Mouse (Mus musculus) gastrocnemius, postnatal 36 days (tissue): ENCODE measurements around the gene Gm11564. TPM values are rescaled to one million over a fixed set of nuclear protein-coding genes. Genes with fewer than 3 reads are reported as not detected.
"Not testable (repeated sequence)": the region's sequence is repeated elsewhere in the genome, so short reads cannot be mapped to it uniquely, and the experiment has no call there.

Experiments
- DNase-seq, 2 experiments: peaks; one replicate each; pipeline ENCODE4 v3.0.0; 2022
- intact Hi-C: fragments of 180-260 bp; cut with DNase I; formaldehyde crosslinking; loops from one replicate; pipeline ENCODE4 v1.15.1; 2025
- long read RNA-seq, 2 experiments: library from polyadenylated mRNA; stranded (forward); transcript quantifications; one replicate each; pipeline ENCODE4 v2.0.0; 2021
- total RNA-seq, 2 experiments: library from RNA; stranded (reverse); gene quantifications; 2 replicates each; pipeline ENCODE4 v1.2.3; 2021

Gm11564 gene
- not detected for total RNA-seq
- long read RNA-seq, experiment 1: 0 reads
- long read RNA-seq, experiment 2: 0 reads

DNA sequence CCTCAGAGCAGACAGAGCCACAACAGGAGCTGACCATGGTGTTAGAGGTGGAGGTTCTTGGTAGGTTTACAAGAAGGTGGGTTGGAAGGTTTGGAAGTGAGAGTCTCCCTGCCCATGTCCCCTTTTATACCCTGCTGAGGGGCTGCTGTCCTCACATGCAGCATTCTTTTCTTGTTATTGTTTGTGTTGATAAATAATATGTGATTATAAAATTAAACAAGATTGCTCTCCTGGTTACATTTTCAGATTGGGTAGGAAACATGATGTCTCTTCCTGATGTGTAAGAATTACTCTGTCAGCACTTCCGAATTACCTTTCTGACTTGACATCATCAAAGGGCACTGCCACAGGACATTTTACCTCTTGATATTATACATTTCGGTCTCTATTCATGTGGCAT lies at the start of gene Gm11564:
TSS of gene Gm11564 (minus strand) at position 101 of the 400 bp plus-strand sequence.
- intact Hi-C loops, DNase-seq: not testable (repeated sequence)

DNA sequence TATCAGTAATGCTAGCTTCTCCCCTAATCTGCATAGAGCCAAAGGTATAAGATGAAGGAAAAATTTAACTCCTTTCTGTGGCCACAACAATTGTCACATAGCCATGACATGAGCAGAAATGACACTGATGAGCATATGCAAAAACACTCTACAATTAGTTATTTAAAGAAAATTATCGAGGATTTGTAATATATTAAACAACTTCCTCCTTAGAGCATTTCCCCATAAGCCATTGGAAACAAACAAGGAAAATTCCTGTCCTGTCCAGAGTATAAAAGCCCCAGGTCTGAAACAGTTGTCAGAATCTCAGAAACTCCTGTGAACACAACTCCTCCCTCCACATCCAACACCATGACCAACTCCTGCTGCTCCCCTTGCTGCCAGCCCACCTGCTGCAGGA lies 48.7 kb upstream of the Gm11564 start, which contains the start of gene Gm11559:
TSS of gene Gm11559 (plus strand) at position 301 of the 400 bp plus-strand sequence.
- intact Hi-C loops, DNase-seq: not testable (repeated sequence)

DNA sequence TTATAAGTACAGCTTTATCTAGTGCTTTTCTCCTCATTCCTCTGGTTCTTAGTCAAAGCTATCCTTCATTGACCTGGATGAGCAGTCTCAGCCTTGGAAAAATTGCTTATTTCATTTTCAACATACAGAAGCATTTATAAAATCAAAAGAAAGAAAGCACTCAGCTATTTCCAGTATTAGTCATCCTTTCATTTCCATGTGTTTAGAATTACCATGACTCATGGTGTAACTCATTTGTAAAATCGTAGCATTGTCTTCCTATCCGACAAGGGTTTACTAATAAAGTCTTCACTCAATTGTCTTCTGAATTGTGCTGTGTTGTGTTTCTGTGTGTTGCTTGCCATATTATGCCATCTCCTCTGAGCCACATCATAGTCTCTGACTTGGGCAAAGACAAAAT lies 43.3 kb upstream of the Gm11564 start:
- intact Hi-C loops: no loop called here
- no peak for DNase-seq

DNA sequence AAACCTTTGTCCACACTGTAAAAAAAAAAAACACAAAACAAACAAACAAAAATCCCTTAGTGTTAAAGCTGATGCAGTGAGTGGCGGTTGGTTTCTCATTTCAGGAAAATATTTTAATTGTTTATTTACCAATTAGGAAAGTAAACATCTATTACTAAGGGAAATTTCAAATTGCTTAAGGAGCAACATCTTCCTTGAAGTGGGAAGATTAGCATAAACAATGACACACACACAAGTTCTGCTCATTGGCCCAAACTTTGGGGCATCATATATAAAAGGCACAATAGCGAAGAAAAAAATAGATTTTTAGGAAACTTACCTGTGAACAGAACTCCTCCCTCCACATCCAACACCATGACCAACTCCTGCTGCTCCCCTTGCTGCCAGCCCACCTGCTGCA lies 42.2 kb upstream of the Gm11564 start, which contains the start of gene Gm11568:
TSS of gene Gm11568 (plus strand) at position 301 of the 400 bp plus-strand sequence.
- no peak for DNase-seq
- intact Hi-C loops: no loop called here

DNA sequence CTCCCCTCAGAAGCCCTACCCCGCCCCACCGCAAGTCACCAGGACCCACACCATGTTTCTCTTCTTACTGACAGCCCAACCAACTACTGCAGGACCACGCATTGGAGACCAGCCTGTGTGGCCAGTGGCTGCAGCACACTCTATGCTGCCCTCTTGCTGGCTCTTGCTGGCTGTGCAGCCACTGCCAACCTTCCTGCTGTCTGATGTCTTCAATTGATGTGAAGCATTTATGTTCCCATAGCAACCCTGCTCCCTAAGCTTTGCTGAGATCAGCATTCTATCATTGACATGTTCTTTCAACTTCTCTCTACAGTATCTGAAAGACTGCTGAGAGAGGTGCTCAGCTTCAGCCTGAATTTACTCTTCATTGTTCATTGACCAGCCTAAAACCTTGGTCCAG lies 38.7 kb upstream of the Gm11564 start:
- intact Hi-C loops: no loop called here
- DNase-seq: no peak

DNA sequence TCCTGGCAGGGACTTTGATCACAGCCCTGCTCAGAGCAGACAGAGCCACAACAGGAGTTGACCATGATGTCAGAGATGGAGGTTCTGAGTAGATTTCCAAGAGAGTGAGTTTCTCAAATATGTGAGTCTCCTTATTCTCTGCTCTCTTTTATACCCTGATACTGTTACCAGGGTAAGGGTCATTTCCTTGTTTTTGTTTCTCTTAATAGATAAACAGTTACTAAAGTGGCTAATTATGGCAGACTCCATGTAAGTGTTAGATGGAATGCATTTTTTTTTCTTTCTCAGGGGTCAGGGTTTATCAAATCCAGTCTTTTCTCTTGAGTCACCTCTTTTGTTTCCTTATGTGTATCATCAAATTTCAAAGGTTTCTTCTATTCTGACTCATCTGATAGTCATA lies 36.0 kb upstream of the Gm11564 start, which contains the start of gene Krtap4-16:
TSS of gene Krtap4-16 (minus strand) at position 101 of the 400 bp plus-strand sequence.
- no peak for DNase-seq
- intact Hi-C loops: no loop called here

DNA sequence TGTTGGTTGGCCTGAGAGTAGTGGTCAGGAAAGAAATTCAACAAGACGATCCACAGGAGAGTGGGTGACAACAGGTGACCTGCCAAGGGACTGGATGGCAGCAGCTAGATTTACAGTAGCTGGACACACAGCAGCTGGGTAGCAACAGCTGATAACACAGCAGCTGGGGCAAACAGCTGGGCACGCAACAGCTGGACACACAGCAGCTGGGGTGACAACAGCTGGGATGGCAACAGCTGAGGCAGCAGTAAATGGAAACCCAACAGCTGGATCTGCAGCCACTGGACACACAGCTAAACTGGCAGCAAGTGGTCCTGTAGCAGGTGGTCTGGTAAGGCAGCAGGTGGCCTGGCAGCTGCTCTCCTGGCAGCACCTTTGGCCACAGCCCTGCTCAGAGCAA lies 31.3 kb upstream of the Gm11564 start:
- intact Hi-C loops: no loop called here
- no peak for DNase-seq

DNA sequence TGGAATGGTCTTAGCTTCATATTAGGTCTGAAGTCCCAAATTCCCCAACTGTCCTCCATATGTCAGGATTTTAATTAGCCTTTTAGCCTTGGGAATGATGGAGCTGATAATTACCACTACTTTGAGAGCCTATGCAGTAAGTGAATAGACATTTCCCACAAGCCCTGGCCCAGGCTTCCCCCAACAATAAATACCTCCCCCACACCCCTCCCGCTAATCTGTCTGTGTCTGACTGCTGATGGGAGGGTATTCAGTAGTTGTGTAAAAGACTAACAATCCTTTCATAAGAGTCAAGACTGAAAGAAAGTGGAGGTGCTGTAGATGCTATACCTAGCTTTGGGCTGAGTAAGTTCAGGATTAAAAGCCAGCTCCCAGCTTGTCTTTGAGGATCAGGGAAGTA lies 26.7 kb upstream of the Gm11564 start:
- DNase-seq: no peak
- intact Hi-C loops: no loop called here

DNA sequence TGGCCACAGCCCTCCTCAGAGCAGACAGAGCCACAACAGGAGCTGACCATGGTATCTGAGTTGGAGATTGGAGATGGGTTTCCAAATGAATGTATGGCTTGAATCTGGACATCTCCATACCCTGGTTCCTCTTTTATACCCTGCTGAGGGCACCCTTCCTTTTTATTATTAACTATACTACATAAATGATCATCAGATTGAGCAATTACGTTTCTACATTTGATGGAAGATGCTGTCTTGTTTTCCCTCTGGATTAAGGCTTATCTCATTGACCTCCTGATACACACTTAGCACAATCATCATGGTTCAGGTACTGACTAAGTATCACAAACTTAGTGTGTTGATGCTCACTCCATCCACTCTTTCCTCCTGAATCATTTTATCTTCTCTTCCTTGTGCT lies 22.5 kb upstream of the Gm11564 start, which contains the start of gene 2300003K06Rik:
TSS of gene 2300003K06Rik (minus strand) at position 101 of the 400 bp plus-strand sequence.
- intact Hi-C loops: no loop called here
- DNase-seq: no peak

DNA sequence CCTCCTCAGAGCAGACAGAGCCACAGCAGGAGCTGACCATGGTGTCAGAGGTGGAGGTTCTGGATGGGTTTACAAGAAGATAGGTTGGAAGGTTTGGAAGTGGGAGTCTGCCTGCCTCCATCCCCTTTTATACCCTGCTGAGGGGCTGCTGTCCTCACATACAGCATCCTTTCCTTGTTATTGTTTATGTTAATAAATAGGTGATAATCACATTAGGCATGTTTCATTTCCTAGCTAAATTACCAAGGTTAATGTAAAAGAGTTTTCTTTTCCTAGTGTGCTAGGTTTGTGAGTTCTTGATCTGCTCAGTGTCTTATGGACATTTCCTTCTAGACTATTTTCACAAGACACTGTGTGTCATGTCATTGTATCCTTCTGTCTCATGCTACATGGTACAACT lies 5.7 kb downstream of the Gm11564 start, which contains the start of gene Krtap4-13:
TSS of gene Krtap4-13 (minus strand) at position 101 of the 400 bp plus-strand sequence.
- DNase-seq, intact Hi-C loops: not testable (repeated sequence)

DNA sequence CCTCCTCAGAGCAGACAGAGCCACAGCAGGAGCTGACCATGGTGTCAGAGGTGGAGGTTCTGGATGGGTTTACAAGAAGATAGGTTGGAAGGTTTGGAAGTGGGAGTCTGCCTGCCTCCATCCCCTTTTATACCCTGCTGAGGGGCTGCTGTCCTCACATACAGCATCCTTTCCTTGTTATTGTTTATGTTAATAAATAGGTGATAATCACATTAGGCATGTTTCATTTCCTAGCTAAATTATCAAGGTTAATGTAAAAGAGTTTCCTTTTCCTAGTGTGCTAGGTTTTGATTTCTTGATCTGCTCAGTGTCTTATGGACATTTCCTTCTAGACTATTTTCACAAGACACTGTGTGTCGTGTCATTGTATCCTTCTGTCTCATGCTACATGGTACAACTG lies 11.1 kb downstream of the Gm11564 start, which contains the start of gene Gm11554:
TSS of gene Gm11554 (minus strand) at position 101 of the 400 bp plus-strand sequence.
- DNase-seq, intact Hi-C loops: not testable (repeated sequence)

DNA sequence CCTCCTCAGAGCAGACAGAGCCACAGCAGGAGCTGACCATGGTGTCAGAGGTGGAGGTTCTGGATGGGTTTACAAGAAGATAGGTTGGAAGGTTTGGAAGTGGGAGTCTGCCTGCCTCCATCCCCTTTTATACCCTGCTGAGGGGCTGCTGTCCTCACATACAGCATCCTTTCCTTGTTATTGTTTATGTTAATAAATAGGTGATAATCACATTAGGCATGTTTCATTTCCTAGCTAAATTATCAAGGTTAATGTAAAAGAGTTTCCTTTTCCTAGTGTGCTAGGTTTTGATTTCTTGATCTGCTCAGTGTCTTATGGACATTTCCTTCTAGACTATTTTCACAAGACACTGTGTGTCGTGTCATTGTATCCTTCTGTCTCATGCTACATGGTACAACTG lies 16.6 kb downstream of the Gm11564 start, which contains the start of gene Gm11569:
TSS of gene Gm11569 (minus strand) at position 101 of the 400 bp plus-strand sequence.
- DNase-seq, intact Hi-C loops: not testable (repeated sequence)

DNA sequence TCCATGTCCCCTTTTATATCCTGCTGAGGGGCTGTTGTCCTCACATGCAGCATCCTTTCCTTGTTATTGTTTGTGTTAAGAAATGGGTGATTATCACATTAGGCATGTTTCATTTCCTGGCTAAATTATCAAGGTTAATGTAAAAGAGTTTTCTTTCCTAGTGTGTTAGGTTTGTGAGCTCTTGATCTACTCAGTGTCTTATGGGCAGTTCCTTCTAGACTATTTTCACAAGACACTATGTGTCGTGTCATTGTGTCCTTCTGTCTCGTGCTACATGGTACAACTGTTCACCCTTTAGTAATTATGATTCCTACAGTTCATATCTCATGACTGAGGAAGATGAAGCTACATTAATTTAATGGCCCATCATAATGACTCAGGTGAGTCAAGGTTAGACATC lies 22.1 kb downstream of the Gm11564 start, which contains the start of gene Gm11596:
TSS of gene Gm11596 (minus strand) at position 101 of the 400 bp plus-strand sequence.
- intact Hi-C loops: no loop called here
- DNase-seq: no peak

DNA sequence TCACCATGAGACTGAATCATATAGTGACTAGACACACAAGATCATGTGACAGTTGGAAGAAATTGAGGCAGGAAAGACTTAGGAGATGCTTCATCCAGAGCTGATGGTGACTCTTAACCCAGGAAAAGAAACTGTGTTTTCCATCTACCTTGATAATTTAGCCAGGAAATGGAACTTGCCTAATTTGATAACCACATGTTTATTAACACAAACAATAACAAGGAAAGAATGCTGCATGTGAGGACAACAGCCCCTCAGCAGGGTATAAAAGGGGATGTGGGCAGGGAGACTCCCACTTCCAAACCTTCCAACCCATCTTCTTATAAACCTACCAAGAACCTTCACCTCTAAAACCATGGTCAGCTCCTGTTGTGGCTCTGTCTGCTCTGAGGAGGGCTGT lies 30.6 kb downstream of the Gm11564 start, which contains the start of gene Krtap4-9:
TSS of gene Krtap4-9 (plus strand) at position 301 of the 400 bp plus-strand sequence.
- DNase-seq, intact Hi-C loops: not testable (repeated sequence)

DNA sequence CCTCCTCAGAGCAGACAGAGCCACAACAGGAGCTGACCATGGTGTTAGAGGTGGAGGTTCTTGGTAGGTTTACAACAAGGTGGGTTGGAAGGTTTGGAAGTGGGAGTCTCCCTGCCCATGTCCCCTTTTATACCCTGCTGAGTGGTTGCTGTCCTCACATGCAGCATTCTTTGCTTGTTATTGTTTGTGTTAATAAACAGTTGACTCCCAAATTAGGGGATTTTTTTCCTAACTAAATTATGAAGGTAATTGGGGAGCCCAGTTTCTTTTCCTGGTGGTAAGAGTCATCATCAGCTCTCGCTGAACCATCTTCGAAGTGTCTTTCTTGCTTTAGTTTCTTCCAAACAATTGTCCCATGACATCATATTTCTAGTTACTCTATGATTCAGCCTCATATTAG lies 34.9 kb downstream of the Gm11564 start, which contains the start of gene Krtap4-8:
TSS of gene Krtap4-8 (minus strand) at position 101 of the 400 bp plus-strand sequence.
- no peak for DNase-seq
- intact Hi-C loops: no loop called here

DNA sequence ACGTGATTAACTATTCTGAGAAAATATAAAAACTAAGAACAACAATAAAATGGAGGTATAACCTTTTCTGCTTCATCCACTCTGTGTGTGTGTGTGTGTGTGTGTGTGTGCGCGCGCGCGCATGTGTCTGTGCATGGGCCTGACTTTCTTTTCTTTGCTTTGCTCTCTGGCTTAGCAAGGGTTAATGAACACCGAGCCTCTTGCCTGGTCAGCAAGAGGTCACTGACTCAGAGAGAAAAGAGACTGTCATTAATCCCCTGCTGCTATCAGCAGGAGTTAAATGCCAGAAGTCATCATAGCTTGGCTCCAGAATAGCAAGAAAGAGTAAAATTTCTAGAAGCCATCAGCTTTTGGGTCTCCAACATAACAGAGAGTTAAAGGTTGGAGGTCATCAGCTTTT lies 37.1 kb downstream of the Gm11564 start:
- intact Hi-C loops: no loop called here

DNA sequence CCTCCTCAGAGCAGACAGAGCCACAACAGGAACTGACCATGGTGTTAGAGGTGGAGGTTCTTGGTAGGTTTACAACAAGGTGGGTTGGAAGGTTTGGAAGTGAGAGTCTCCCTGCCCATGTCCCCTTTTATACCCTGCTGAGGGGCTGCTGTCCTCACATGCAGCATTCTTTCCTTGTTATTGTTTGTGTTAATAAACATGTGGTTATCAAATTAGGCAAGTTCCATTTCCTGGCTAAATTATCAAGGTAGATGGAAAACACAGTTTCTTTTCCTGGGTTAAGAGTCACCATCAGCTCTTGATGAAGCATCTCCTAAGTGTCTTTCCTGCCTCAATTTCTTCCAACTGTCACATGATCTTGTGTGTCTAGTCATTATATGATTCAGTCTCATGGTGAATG lies 42.7 kb downstream of the Gm11564 start, which contains the start of gene Gm11595:
TSS of gene Gm11595 (minus strand) at position 101 of the 400 bp plus-strand sequence.
- DNase-seq, intact Hi-C loops: not testable (repeated sequence)

More for the DNA sequence above, 37.1 kb downstream of the Gm11564 start:
- no peak for DNase-seq

DNA sequence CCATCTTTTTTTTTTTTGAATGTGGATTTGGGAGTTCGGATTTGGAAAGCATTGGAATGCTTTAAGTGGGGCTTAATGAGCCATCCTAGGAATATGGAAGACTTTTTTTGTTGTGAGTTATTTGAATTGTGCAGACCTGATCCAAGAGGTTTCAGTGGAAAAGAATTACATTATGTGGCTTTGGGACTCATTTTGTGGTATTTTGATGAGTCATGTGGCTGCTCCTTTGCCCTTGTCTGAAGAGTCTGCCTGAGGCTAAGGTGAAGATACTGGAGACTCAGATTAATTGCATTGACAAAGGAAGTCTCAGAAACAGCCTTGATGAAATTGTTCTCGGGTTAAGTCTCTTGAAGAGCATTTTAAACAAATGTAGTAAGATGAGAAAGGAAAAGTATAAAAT lies 47.1 kb downstream of the Gm11564 start:
- DNase-seq: no peak
- intact Hi-C loops: no loop called here
